Mouse (Mus musculus) hindbrain, embryonic 16.5 days (tissue): Measurements from ENCODE around the gene Tgfbi. TPM values are rescaled to one million over a fixed set of nuclear protein-coding genes. Genes with fewer than 3 reads are reported as not detected.

Experiments
- ATAC-seq: fragments of 200-750 bp; cut with Nextera tagmentation; 2 replicates; pipeline ENCODE4 v1.8.0; 2017; ENCODE audit warnings: moderate TSS enrichment, moderate library complexity
- H3K27ac ChIP-seq: fragments of 300-500 bp; sonication (generic); 2 replicates; pipeline ENCODE4 v1.5.1; 2014; ENCODE audit warnings: low read depth, mild to moderate bottlenecking, control low read depth, low read length, moderate library complexity
- H3K27me3 ChIP-seq: fragments of 300-500 bp; sonication (generic); replicated peaks from 2 replicates; pipeline ENCODE4 v1.6.1; 2014; ENCODE audit warnings: low read length; ENCODE audit not compliant: control insufficient read depth, insufficient read depth
- H3K36me3 ChIP-seq: fragments of 300-500 bp; sonication (generic); 2 replicates; pipeline ENCODE4 v1.6.1; 2014; ENCODE audit warnings: mild to moderate bottlenecking, low read length, moderate library complexity, mixed read lengths; ENCODE audit not compliant: control insufficient read depth, insufficient read depth
- H3K4me1 ChIP-seq: fragments of 300-500 bp; sonication (generic); 2 replicates; pipeline ENCODE4 v1.6.1; 2014; ENCODE audit warnings: low read depth, low read length; ENCODE audit not compliant: control insufficient read depth, insufficient read depth
- H3K4me2 ChIP-seq: fragments of 300-500 bp; sonication (generic); 2 replicates; pipeline ENCODE4 v1.6.1; 2014; ENCODE audit warnings: mild to moderate bottlenecking, low read length, control low read depth, moderate library complexity
- H3K4me3 ChIP-seq: fragments of 300-500 bp; sonication (generic); 2 replicates; pipeline ENCODE4 v1.5.1; 2014; ENCODE audit warnings: mild to moderate bottlenecking, low read length, control low read depth, moderate library complexity
- H3K9ac ChIP-seq: fragments of 300-500 bp; sonication (generic); 2 replicates; pipeline ENCODE4 v1.6.1; 2014; ENCODE audit warnings: low read depth, mild to moderate bottlenecking, control low read depth, low read length, moderate library complexity
- H3K9me3 ChIP-seq: fragments of 300-500 bp; sonication (generic); 2 replicates; pipeline ENCODE4 v1.6.1; 2014; ENCODE audit warnings: mild to moderate bottlenecking, low read length, moderate library complexity; ENCODE audit not compliant: control insufficient read depth
- WGBS: fragments of 180-500 bp; shearing (Covaris S2); extraction: QIAGEN DNeasy Blood & Tissue Kit; methylation state at CpG from one replicate; pipeline ENCODE4 v1.1.7; 2014; 5-methylcytosine and 5-hydroxymethylcytosine counted together
- polyA plus RNA-seq: library from polyadenylated mRNA; unstranded; fragments of >200 nt; fragmentation: Nextera tagmentation; extraction: Ambion mirVana; gene quantifications from 2 replicates; pipeline ENCODE4 v1.2.1, GENCODE M21; 2015

Tgfbi gene
- polyA plus RNA-seq, 1 experiment from 2014 or later, result 6.3 TPM

DNA sequence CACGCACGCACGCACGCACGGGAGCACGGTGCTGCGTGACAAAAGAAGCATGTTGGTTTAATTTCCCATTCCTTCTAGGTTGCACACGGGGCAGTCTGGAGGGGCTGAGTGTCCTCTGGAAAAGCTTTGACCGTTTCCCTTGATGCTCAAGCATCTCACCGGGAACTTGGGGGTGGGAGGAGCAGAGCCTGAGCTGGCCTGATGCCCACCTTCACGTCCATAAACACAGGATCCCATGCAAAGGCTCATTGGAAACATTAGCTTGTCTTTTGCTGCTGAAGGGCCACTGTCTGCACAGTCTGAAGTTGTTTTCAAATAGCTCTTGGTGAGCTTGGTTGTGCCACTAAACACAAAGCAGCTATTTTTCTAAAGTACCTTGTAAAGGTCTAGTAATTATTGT lies 2.6 kb upstream of the Tgfbi start:
- no peak overlapping the region for H3K4me3 ChIP-seq

DNA sequence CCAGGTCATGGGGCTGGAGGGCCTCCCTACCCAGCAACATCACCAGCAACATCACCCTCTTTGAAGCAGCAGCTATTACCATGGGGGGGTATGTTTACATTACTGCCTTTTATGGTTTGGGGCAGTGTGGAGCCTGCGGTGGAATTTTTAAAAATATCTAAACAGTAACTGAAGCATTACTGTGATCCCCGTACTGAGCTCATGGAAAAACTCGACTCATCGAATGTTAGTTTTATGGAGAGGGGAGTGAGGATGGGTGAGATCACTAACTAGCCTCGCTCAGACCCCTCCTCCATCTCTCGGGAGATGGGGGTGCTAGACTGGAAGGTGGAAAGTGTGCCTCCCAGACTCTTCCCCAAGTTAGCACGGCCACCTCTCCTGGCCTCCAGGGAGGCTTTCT lies 2.1 kb upstream of the Tgfbi start:
- WGBS, result 73% methylated on average over 7 of the region's 7 CpGs
- H3K27me3 ChIP-seq, result peaks cover 27% of the 10 kb centered on the region

More for the DNA sequence above, 2.6 kb upstream of the Tgfbi start:
- 70% methylated on average over 11 of the region's 11 CpGs for WGBS
- no peak overlapping the region for H3K4me2 ChIP-seq
- H3K9ac ChIP-seq, result no peak overlapping the region
- ATAC-seq, result no peak
- H3K36me3 ChIP-seq, result no peaks in the 10 kb centered on the region
- no peaks in the 10 kb centered on the region for H3K9me3 ChIP-seq
- peaks cover 11% of the 10 kb centered on the region for H3K4me1 ChIP-seq
- H3K27me3 ChIP-seq, result peaks cover 24% of the 10 kb centered on the region
- no peak overlapping the region for H3K27ac ChIP-seq

DNA sequence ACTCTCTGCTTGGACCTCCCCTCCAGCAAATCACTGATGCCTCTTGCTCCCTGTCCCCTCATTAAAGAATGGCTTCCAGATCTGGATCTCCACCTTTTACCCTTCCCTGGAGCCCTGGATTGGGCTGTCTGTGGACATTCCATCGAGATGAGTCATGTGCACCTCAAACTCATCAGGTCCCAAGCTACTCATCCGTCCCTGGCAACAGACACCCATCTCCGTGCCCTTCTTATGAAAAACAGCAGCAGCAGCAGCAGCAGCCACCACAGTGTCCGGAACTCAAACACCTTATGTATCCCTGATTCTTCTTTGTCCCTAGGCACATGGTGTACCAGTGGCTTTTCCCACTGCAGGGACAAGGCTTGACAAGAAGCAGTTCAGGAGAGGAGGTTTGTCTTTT lies 1.5 kb upstream of the Tgfbi start:
- peaks cover 18% of the 10 kb centered on the region for H3K4me1 ChIP-seq

More for the DNA sequence above, 2.1 kb upstream of the Tgfbi start:
- Histone ChIP-seq H3K4me1 (peaks cover 14% of the 10 kb centered on the region), H3K4me3 (no peak overlapping the region), H3K27ac (no peak overlapping the region), H3K36me3 (no peaks in the 10 kb centered on the region), H3K9me3 (no peaks in the 10 kb centered on the region), H3K4me2 (no peak overlapping the region), H3K9ac (no peak overlapping the region)
- no peak for ATAC-seq

DNA sequence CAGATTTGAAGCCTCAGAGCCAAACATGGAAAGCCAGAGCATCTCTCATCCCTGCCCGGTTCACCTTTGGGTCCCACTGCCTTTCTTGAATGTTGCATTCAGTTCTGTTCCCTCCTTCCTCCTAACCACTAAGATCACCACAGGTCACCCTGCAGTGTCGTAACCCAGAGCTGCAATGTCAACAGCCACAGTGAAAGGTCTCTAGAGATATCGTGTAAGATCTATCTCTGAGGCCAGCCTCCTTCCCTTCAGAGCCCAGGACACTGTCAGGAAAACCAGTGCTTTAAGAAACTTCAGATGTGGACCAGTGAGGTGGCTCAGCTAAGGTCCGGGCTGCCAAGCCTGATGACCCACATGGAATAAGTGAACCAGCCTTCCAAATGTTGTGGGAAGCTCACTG lies 1.8 kb downstream of the Tgfbi start:
- peaks cover 23% of the 10 kb centered on the region for H3K4me1 ChIP-seq
- no peak overlapping the region for H3K4me3 ChIP-seq
- no peak overlapping the region for H3K9ac ChIP-seq
- H3K9me3 ChIP-seq, result no peaks in the 10 kb centered on the region
- no peak overlapping the region for H3K4me2 ChIP-seq
- H3K36me3 ChIP-seq, result no peaks in the 10 kb centered on the region
- peaks cover 27% of the 10 kb centered on the region for H3K27me3 ChIP-seq
- no peak overlapping the region for H3K27ac ChIP-seq
- 84% methylated on average over 4 of the region's 4 CpGs for WGBS
- no peak for ATAC-seq

More for the DNA sequence above, 1.5 kb upstream of the Tgfbi start:
- ATAC-seq, result no peak
- Histone ChIP-seq H3K4me3 (no peak overlapping the region), H3K9me3 (no peaks in the 10 kb centered on the region), H3K4me2 (no peak overlapping the region), H3K36me3 (no peaks in the 10 kb centered on the region), H3K27ac (no peak overlapping the region), H3K27me3 (peaks cover 27% of the 10 kb centered on the region), H3K9ac (no peak overlapping the region)
- 89% methylated on average over 4 of the region's 4 CpGs for WGBS

DNA sequence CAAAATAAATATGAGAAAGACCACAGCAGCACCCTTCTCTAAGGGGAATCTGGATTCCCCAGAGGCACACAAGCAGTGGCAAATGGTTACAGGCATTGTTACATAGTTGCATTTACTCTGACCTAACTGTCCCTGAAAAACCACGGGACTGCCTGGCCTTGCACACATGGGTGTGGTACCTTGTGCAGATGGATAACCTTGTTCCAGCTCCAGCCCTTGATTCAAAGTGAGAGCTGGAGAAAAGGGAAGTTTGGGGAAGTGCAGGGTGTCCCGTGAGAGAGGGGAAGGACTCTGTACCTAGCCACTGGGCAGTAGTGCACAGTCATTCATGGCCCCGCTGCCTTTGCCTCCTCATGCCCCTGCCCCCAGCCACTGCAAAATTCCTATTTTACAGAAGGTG lies 2.4 kb downstream of the Tgfbi start:
- no peak overlapping the region for H3K4me3 ChIP-seq
- H3K9ac ChIP-seq, result no peak overlapping the region
- no peak for ATAC-seq
- H3K9me3 ChIP-seq, result no peaks in the 10 kb centered on the region
- H3K4me1 ChIP-seq, result peaks cover 23% of the 10 kb centered on the region
- 41% methylated on average over 3 of the region's 3 CpGs for WGBS
- peaks cover 27% of the 10 kb centered on the region for H3K27me3 ChIP-seq
- no peaks in the 10 kb centered on the region for H3K36me3 ChIP-seq
- H3K27ac ChIP-seq, result no peak overlapping the region
- H3K4me2 ChIP-seq, result no peak overlapping the region

DNA sequence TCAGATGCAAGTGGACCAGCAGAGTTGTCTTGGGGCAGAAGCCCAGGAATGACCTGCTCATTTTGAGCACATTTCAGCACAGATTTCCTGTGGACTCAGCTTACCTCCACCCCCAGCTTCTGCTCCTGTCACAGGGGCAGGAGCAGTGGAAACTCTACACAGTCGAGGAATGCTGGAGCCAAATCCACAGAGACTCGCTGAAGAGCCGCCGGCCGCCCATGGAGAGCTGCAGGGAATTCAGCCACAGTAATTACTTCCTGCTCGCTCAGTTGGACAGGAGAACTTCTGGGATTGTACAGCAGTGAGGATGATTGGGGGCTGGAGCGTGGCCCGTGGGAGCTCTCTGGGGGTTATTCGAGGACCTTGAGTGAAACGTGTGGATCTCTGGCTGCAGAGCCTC lies 3.0 kb downstream of the Tgfbi start:
- H3K36me3 ChIP-seq, result no peaks in the 10 kb centered on the region
- H3K9me3 ChIP-seq, result no peaks in the 10 kb centered on the region
- H3K4me1 ChIP-seq, result peaks cover 21% of the 10 kb centered on the region
- WGBS, result 13% methylated on average over 10 of the region's 10 CpGs
- ATAC-seq, result no peak
- H3K4me3 ChIP-seq, result no peak overlapping the region
- H3K27me3 ChIP-seq, result peaks cover 25% of the 10 kb centered on the region
- no peak overlapping the region for H3K27ac ChIP-seq
- H3K9ac ChIP-seq, result no peak overlapping the region
- peak overlapping the region; percentile 8; the same call in 1 of the 2 replicates for H3K4me2 ChIP-seq

DNA sequence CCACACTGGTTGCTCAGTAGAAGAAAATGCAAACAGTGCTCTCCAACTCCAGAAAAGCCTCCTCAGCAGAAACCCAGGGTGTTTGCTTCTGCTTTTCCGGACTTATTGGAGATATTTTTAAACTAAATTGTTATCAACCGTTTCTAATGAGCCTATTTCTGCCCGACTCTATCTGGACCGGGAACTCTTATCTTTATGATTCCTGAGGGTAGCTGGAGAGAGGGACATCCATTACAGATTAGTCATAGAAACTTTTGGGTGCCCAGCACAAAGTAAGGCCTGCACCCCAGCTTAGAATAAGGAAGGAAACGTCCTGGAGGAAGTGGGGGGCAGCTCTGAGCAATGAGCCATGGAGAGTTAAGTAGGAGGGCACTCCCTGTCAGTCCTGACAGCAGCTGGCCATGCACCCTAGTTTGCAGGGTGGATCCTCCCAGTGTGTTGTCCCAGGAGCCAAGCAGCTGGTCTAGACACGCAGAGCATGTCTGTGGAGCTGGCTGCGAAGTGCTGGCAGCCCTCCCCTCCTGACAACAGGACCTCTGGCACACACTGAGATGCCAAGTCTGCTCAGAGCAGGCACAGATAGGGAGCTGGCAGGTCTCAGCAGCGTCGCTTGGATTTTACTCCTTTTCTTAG lies 4.2 kb downstream of the Tgfbi start:
- WGBS, result 58% methylated on average over 9 of the region's 9 CpGs
- peak; percentile 68 for ATAC-seq

DNA sequence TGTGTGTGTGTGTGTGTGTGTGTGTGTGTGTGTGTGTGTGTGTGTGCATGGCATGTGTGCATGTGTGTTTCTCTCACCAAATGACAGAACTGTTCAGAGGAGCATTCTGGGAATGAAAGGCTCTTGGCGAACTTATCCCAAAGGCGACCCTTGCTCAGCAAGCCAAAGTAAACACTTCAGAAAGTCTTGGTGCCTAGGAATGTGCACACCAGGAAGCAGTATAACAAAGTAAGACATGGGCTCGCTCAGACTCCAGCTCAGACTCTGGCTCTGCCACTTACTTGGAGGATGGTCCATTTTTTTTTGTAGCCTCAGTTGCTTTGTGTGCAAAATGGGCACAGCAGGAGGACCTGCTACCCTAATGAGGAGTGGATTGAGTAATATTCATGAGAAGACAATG lies 5.4 kb downstream of the Tgfbi start:
- Histone ChIP-seq H3K27me3 (peaks cover 20% of the 10 kb centered on the region), H3K9me3 (no peaks in the 10 kb centered on the region), H3K4me3 (no peak overlapping the region), H3K36me3 (no peaks in the 10 kb centered on the region), H3K27ac (no peak overlapping the region), H3K4me1 (peaks cover 13% of the 10 kb centered on the region), H3K9ac (no peak overlapping the region), H3K4me2 (no peak overlapping the region)
- WGBS, result 76% methylated on average over 3 of the region's 3 CpGs
- no peak for ATAC-seq

More for the DNA sequence above, 4.2 kb downstream of the Tgfbi start:
- peaks cover 21% of the 10 kb centered on the region for H3K4me1 ChIP-seq
- H3K36me3 ChIP-seq, result no peaks in the 10 kb centered on the region
- H3K27me3 ChIP-seq, result peaks cover 25% of the 10 kb centered on the region
- no peak overlapping the region for H3K9ac ChIP-seq
- no peaks in the 10 kb centered on the region for H3K9me3 ChIP-seq
- no peak overlapping the region for H3K27ac ChIP-seq
- H3K4me2 ChIP-seq, result no peak overlapping the region
- H3K4me3 ChIP-seq, result no peak overlapping the region

DNA sequence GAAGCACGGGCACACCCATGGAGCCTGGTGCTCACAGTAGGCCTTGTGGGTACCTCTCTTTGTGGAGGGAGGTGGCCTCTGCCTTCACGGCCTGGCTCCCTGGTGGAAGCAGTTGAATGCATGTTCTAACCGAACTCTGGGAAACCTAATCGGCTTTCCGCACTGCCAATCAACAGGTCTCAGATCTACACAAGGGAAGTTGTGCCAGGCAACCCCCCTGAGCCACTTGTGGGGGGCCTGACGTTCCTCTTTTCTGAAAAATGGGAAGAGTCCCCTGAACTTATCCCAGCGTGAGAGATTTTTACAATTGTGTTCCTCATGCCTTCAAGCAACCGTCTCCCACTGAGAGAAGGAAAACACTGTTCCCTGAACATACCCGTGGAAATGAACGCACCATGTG lies 5.9 kb downstream of the Tgfbi start:
- Histone ChIP-seq H3K27me3 (peaks cover 17% of the 10 kb centered on the region), H3K27ac (no peak overlapping the region), H3K4me2 (no peak overlapping the region), H3K9me3 (no peaks in the 10 kb centered on the region), H3K4me3 (no peak overlapping the region), H3K9ac (no peak overlapping the region), H3K36me3 (no peaks in the 10 kb centered on the region), H3K4me1 (peaks cover 11% of the 10 kb centered on the region)
- 48% methylated on average over 10 of the region's 10 CpGs for WGBS
- ATAC-seq, result no peak
